Mouse (Mus musculus): Measurements from ENCODE around the gene Cckbr. TPM values are rescaled to one million over a fixed set of nuclear protein-coding genes. Genes with fewer than 3 reads are reported as not detected.

Cckbr gene
- total RNA-seq, 4 experiments from 2014 or later: 0.13 to 0.15 TPM; not detected in 2

- no peak for DNase-seq
These were observed 73.4 kb downstream of the Cckbr start for GRCm38 (mm10) chr7:105498854-105499492.

GRCm38 (mm10) chr7:105499676-105500075 is 74.1 kb downstream of the Cckbr start:
- DNase-seq: no peak

- DNase-seq: no peak
These were observed 76.5 kb downstream of the Cckbr start for GRCm38 (mm10) chr7:105501984-105502383.

GRCm38 (mm10) chr7:105507257-105507656 is 81.7 kb downstream of the Cckbr start:
- DNase-seq: peak; percentile 34

GRCm38 (mm10) chr7:105510143-105510542 is 84.6 kb downstream of the Cckbr start:
- no peak for DNase-seq

GRCm38 (mm10) chr7:105513845-105514291 is 88.3 kb downstream of the Cckbr start:
- DNase-seq: no peak

DNA sequence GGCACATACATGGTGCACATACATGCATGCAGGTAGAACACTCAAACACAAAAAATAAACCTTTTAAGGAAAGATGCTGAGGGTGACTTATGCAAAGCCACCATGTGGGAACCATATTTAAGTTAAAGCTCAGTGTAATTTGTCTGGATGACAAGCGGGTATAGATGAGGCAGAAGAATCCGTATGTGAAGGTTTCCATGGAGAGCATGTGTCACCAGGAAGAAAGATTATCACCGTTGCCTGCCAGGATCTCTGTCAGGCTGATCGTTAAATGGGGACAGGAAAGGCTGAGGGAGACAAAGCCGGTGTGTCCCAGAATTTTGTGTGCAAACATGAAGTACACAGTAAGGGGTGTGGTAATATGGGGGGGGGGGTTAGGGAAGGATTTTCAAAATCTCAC is 89.0 kb downstream of the Cckbr start:
- no peak for DNase-seq

GRCm38 (mm10) chr7:105515178-105515577 is 89.6 kb downstream of the Cckbr start:
- no peak for DNase-seq

DNA sequence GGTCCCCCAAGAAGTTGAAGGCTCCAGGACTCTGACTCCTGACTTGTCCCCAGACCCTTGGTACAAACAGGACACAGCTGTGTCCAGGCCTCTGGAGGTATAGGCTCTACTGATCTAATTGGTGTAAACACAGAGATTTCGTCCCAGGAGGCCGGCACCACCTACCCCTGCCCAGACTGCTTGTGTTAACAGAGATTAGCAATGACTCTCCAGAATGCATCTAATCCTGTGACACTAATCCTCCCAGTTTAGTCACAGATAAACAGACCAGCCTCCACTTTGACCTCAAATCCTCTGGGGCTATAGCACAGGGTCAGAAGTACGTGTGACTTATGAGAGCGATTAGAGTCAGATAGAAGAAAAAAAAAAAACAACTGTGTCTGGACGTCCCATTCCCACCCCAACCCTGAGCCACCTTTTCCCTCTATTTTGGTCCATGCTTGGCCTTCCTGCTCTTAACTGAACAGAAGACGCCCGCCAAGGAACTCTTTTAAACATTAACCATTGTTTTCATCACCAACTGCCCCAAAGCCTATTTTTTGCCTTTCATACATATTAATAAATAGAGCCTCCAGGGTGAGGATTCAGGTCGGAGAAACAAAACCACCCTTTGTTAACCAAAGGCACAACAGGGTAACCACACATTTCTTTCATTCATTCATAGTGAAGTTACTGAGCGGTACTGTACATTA is 91.3 kb downstream of the Cckbr start:
- DNase-seq: no peak

DNA sequence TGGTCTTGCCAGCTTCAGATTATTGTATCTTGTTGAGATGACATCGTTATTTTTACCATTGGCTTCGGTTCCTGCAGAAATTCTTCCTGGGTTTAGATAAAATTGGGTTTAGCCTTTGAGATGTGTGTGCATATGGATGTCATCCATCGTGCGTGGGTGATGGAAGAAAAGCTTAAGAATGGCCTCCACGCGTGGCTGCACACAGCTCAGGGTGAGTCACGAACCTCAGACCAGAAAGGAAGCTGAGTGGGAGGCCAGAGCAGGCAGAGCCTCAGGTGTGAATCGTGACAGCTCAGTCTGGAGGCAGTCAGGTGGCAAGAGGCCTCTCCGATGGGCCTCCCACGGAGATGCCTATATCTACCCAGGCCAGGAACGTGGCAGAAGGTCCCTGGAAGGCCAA is 93.8 kb downstream of the Cckbr start:
- no peak for DNase-seq

DNA sequence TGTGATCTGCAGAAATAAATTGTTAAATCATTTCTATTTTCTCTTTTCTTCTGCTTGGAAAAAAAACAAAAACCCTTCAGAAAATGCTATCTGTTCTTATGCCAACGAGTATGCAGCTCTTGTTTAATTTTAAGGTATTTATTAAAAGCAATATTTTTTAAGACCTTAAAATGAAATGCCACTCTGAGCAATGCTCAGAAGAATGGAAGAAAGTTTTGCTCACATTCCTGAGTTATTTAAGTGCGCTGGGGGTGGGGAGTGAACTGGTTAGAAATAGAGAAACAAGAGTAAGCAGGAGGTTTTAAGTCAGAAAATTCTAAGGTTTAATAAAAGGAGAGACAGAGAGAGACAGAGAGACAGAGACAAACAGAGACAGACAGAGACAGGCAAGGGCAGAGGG is 94.2 kb downstream of the Cckbr start:
- DNase-seq: no peak

GRCm38 (mm10) chr7:105520201-105520600 is 94.7 kb downstream of the Cckbr start:
- DNase-seq: no peak

Other genes with a start within 250 kb of the Cckbr start
- not detected for gene Olfr685, start 239.7 kb upstream of the Cckbr start, total RNA-seq (2022)
- not detected for gene Olfr686, start 218.2 kb upstream of the Cckbr start, total RNA-seq (2022)
- gene Olfr688, start 137.6 kb upstream of the Cckbr start, total RNA-seq (2022): not detected
- not detected for gene Olfr689, start 114.6 kb upstream of the Cckbr start, total RNA-seq (2022)
- gene Olfr690, start 91.6 kb upstream of the Cckbr start, total RNA-seq (2022): not detected
- under 1 TPM in 1 of 4 experiments, not detected in 3; 0.15 TPM for gene Olfr691, start 83.5 kb upstream of the Cckbr start, total RNA-seq (2022)
- gene Olfr692, start 57.5 kb upstream of the Cckbr start, total RNA-seq (2022): not detected
- gene Gm5901, start 50.7 kb upstream of the Cckbr start, total RNA-seq (2022): not detected
- gene Fam160a2, start 25.7 kb upstream of the Cckbr start, total RNA-seq (2022): 10 to 100 TPM; 28.5 to 34.9 (median 32.1) TPM
- not detected for gene Cnga4, start 21.2 kb upstream of the Cckbr start, total RNA-seq (2022)
- gene Cavin3, start 56.6 kb downstream of the Cckbr start, total RNA-seq (2022): 10 to 100 TPM; 59.4 to 66.5 (median 60.9) TPM
- 10 to 100 TPM; 47.3 to 54.3 (median 51.8) TPM for gene Smpd1, start 128.6 kb downstream of the Cckbr start, total RNA-seq (2022)
- gene Apbb1, start 155.9 kb downstream of the Cckbr start, total RNA-seq (2022): 10 to 100 TPM; 17.3 to 30.8 (median 24.3) TPM
- 1 to 10 TPM in 1 of 4 experiments, under 1 TPM in 3; 0.52 to 1.3 (median 0.72) TPM for gene Hpx, start 174.4 kb downstream of the Cckbr start, total RNA-seq (2022)
- 10 to 100 TPM; 24.0 to 50.0 (median 38.6) TPM for gene Trim3, start 207.8 kb downstream of the Cckbr start, total RNA-seq (2022)
- 100 to 1,000 TPM in 3 of 4 experiments, 10 to 100 TPM in 1; 73.6 to 158 (median 103) TPM for gene Timm10b, start 214.3 kb downstream of the Cckbr start, total RNA-seq (2022)
- 10 to 100 TPM; 50.6 to 93.3 (median 68.0) TPM for gene Arfip2, start 214.7 kb downstream of the Cckbr start, total RNA-seq (2022)
- 10 to 100 TPM in 1 of 4 experiments, 1 to 10 TPM in 3; 6.4 to 14.4 (median 8.2) TPM for gene Gm45799, start 214.8 kb downstream of the Cckbr start, total RNA-seq (2022)
- gene Dnhd1, start 225.1 kb downstream of the Cckbr start, total RNA-seq (2022): 1 to 10 TPM; 3.1 to 5.1 (median 4.0) TPM